Mouse (Mus musculus): ENCODE data around the gene Lrfn1.
"Not testable (repeated sequence)": the region's sequence is repeated elsewhere in the genome, so short reads cannot be mapped to it uniquely, and the experiment has no call there.

Lrfn1 gene

GRCm38 (mm10) chr7:28447101-28447830 is 4.5 kb upstream of the Lrfn1 start:
- in situ Hi-C loops (cut with MboI, MseI) = no loop called here

DNA sequence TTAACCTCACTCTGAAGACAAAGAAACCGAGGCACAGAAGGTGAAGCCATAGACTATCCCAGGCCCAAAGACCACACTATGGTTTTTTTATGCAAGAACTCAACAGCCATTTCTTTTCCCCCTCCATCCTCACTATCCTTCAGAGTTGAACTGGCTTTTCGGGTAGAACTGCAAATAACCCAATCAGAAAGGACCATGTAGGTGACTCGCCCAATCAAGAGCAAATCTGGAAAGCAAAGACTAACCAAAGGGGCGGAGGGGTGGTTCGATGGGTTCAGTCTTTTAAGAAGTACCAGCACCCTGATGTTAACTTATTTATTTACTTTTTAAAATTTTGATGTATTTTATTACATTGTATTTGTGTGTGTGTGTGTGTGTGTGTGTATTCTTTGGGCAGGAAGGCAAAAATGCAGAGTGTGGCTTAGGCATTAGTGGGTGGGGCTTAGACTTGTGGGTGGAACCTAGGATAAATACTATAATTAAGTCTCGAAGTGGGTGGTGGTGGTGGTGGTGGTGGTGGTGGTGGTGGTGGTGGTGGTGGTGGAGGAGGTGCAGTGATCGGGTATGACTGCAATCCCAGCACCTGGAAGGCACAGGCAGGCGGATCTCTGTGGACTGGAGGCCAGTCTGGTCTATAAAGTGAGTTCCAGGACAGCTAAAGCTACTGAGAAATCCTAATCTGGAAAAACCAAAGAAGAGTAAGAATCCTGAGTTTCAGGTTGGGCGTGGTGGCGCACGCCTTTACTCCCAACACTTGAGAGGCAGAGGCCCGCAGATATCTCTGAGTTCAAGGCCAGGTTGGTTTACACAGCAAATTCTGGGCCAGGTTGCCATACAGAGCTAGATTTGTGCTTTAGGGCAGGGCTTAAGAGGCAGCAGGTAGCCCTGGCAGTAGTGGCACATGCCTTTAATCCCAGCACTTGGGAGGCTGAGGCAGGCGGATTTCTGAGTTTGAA is 3.6 kb upstream of the Lrfn1 start:
- in situ Hi-C loops (cut with MboI, MseI) = no loop called here

DNA sequence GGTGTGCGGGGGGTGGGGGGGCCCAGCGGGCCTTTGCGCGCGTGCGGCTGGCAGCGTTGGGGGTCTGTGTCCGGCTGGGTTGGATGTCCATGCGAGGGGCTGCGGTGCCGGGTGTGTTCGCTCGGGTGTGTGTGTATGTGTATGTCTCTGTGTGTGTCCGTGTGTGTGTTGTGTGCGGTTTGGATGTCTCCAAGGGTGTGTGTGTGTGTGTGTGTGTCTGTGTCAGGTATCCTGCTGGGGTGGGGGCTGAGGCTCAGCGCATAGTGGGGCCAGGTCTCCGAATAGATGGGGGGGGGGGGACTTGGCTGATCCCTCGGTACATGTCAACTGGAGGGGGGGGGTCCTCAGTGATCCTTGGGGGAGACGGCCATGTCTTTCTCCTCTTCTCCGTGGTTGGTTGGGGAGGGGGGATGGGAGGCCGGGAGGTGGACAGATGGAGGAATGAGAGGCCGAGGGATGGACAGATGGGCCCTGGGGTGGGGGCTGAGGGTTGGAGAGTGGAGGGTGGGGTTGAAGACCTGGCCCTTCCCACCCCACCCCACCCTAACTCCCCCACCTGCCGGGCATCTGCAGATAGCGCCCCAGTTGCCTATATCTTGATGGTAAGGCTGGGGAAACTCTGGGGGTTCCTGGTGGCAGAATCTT is 703 bp downstream of the Lrfn1 start:
- in situ Hi-C loops (cut with MboI, MseI) = loop anchor here (5.0 kb wide), 2 partner anchors 75 to 140 kb away; no protein-coding TSS in a partner anchor

GRCm38 (mm10) chr7:28460361-28460760 is 8.6 kb downstream of the Lrfn1 start:
- in situ Hi-C loops (cut with MboI, MseI) = no loop called here

DNA sequence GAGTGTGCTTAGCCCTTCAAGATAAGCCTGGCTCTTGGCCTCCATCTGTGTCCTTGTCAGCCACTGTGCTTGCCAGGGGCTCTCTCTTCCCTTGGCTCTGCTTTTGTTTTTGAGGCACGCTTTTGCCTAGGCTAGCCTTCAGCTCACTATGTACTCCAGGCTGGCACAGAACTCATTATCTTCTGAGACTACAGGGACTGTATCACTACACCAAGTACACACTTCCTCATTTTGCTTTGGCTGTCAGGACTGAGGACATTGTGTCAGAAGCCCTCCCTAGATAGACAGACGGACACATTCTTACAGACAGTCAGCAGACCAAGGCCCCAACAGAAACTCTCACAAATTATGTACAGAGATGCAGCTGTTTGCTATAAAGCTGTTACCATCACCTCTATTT is 11.0 kb downstream of the Lrfn1 start:
- in situ Hi-C loops (cut with MboI, MseI) = no loop called here

DNA sequence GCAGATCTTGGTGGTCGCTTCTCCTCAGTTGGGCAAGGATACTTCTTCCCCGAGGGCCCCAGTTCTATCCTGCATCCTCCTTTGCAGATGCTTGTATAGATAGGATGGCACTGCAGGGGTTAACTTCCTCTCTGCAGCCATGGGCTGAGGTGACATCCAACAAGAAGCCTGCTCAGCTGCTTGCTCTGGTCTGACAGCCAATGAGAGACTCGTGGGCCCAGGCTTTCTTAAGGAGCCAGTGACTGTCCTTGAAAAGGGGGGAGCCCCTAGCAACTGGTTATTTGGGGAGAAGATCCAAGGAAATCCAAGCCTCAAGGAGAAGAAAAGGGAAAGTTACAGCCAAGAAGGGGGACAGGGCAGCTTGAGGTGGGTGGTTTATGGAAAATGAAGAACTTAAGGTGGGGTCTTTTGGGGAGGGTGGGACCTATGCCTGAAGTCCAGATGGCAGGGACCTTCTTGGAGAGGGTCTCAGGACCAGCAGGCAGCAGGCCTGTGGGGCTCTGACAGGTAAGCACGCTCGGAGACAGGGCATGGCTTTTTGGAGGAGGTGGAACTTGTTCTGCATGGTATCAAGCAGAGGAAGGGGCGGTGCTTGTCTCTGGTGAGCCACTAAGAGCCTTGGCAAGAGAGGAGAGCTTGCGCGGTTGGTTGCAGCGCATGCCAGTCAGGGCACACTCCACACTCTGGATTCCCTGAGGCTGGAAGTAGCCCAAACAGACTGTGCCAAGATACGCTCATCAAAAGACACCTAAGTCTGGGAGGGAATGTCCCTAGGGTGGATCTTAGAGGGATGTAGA is 12.8 kb downstream of the Lrfn1 start:
- in situ Hi-C loops (cut with MboI, MseI) = no loop called here

GRCm38 (mm10) chr7:28466721-28467212 is 15.0 kb downstream of the Lrfn1 start:
- in situ Hi-C loops (cut with MboI, MseI) = no loop called here

GRCm38 (mm10) chr7:28467213-28467751 is 15.5 kb downstream of the Lrfn1 start:
- in situ Hi-C loops (cut with MboI, MseI) = no loop called here

DNA sequence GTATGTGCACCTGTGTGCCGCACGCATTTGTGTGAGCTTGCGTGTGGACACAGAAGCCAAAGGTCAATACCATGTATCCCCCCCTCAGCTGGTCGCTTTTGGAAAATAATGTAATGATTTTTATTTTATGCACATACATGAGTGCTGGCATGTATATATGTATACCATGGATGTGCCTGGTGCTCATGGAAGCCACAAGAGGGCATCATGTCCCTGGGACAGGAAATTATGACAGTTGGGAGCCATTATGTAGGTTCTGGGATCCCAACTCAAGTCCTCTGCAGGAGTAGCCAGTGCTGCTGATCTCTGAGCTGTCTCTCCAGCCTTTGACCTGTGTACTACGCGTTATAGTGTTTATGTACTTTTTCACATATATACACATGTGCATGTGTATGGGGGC is 24.4 kb downstream of the Lrfn1 start:
- in situ Hi-C loops (cut with MboI, MseI) = no loop called here

GRCm38 (mm10) chr7:28477363-28477762 is 25.6 kb downstream of the Lrfn1 start:
- in situ Hi-C loops (cut with MboI, MseI) = no loop called here

DNA sequence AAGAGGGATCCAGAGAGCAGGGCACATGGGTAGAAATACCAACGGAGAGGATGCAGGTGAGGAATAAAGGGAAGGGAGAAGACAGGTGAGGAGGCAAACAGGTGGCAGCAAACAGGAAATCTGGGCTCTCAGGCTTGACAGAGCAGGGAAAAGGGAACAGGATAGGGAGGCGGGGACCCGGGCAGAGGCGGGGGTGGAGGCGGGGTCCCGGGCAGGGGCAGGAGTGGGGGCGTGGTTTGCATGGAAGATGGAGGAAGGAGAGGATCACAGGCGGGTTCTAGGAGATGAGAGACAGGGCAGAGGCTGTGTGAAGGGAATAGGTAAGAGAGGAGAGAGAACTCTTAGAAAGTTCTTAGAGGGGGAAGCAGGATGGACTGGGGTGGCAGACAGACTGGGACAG is 27.1 kb downstream of the Lrfn1 start:
- in situ Hi-C loops (cut with MboI, MseI) = no loop called here

- in situ Hi-C loops (cut with MboI, MseI) = no loop called here
Observed at GRCm38 (mm10) chr7:28482854-28483253, 31.1 kb downstream of the Lrfn1 start.

GRCm38 (mm10) chr7:28484192-28484591 is 32.4 kb downstream of the Lrfn1 start:
- in situ Hi-C loops (cut with MboI, MseI) = no loop called here

- in situ Hi-C loops (cut with MboI, MseI) = no loop called here
Observed at GRCm38 (mm10) chr7:28488030-28488491, 36.3 kb downstream of the Lrfn1 start.

GRCm38 (mm10) chr7:28490410-28490809 is 38.6 kb downstream of the Lrfn1 start:
- in situ Hi-C loops (cut with MboI, MseI) = no loop called here

GRCm38 (mm10) chr7:28490903-28491302 is 39.1 kb downstream of the Lrfn1 start:
- in situ Hi-C loops (cut with MboI, MseI) = no loop called here

DNA sequence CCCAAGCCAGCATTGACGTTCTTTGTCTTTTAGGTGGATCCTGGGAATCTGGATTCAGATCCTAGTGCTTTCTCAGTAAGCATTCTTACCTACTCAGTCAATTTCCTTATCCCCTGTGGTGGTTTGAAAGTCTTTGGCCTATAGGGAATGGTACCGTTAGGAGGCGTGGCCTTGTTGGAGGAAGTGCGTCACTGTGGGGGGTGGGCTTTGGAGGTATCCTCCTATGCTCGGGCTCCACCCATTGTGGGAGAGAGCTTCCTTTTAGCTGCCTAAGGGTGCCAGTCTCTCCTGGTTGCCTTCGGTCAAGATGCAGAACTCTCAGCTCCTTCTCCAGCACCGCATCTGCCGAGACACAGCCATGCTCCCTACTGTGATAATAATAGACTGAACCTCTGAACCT is 40.5 kb downstream of the Lrfn1 start:
- in situ Hi-C loops (cut with MboI, MseI) = no loop called here

GRCm38 (mm10) chr7:28495426-28495825 is 43.6 kb downstream of the Lrfn1 start:
- in situ Hi-C loops (cut with MboI, MseI) = no loop called here

- in situ Hi-C loops (cut with MboI, MseI) = no loop called here
Observed at GRCm38 (mm10) chr7:28505585-28505984, 53.8 kb downstream of the Lrfn1 start.

GRCm38 (mm10) chr7:28509121-28509520 is 57.3 kb downstream of the Lrfn1 start:
- in situ Hi-C loops (cut with MboI, MseI) = not testable (repeated sequence)

All from T-helper 1 cell (primary cell).